Mouse (Mus musculus) heart, embryonic 15.5 days (tissue): ENCODE data around the gene Bicdl1. TPM values are rescaled to one million over a fixed set of nuclear protein-coding genes. Genes with fewer than 3 reads are reported as not detected.

ENCODE experiments used
- ATAC-seq: fragments of 200-750 bp; cut with Nextera tagmentation; replicated peaks from 2 replicates; pipeline ENCODE4 v1.8.0; 2017; ENCODE audit warnings: low read depth, moderate TSS enrichment; ENCODE audit not compliant: insufficient number of reproducible peaks, insufficient read depth, low FRiP score
- H3K27ac ChIP-seq: fragments of 300-500 bp; sonication (generic); 2 replicates; pipeline ENCODE4 v1.5.1; 2015; ENCODE audit warnings: mild to moderate bottlenecking, inconsistent platforms
- H3K27me3 ChIP-seq: fragments of 300-500 bp; sonication (generic); 2 replicates; pipeline ENCODE4 v1.6.1; 2015; ENCODE audit warnings: inconsistent platforms
- H3K36me3 ChIP-seq: fragments of 300-500 bp; sonication (generic); 2 replicates; pipeline ENCODE4 v1.6.1; 2015; ENCODE audit warnings: mild to moderate bottlenecking, inconsistent platforms
- H3K4me1 ChIP-seq: fragments of 300-500 bp; sonication (generic); replicated peaks from 2 replicates; pipeline ENCODE4 v1.6.1; 2015; ENCODE audit warnings: inconsistent platforms
- H3K4me2 ChIP-seq: fragments of 300-500 bp; sonication (generic); 2 replicates; pipeline ENCODE4 v1.6.1; 2015; ENCODE audit warnings: inconsistent platforms, mild to moderate bottlenecking, moderate library complexity
- H3K4me3 ChIP-seq: fragments of 300-500 bp; sonication (generic); 2 replicates; pipeline ENCODE4 v1.5.1; 2015; ENCODE audit warnings: mild to moderate bottlenecking, inconsistent platforms
- H3K9ac ChIP-seq: fragments of 300-500 bp; sonication (generic); 2 replicates; pipeline ENCODE4 v1.6.1; 2015; ENCODE audit warnings: mild to moderate bottlenecking, inconsistent platforms
- H3K9me3 ChIP-seq: fragments of 300-500 bp; sonication (generic); replicated peaks from 2 replicates; pipeline ENCODE4 v1.6.1; 2016; ENCODE audit warnings: inconsistent platforms
- WGBS: fragments of 180-500 bp; shearing (Covaris S2); methylation state at CpG from one replicate; pipeline ENCODE4 v1.1.7; 2015; ENCODE audit warnings: mixed read lengths; 5-methylcytosine and 5-hydroxymethylcytosine counted together
- polyA plus RNA-seq: library from polyadenylated mRNA; unstranded; fragments of >200 nt; fragmentation: Nextera tagmentation; extraction: Ambion mirVana; gene quantifications from 2 replicates; pipeline ENCODE4 v1.2.1, GENCODE M21; 2015

Gene Bicdl1
- polyA plus RNA-seq, 1 experiment from 2014 or later = 6.6 TPM

DNA sequence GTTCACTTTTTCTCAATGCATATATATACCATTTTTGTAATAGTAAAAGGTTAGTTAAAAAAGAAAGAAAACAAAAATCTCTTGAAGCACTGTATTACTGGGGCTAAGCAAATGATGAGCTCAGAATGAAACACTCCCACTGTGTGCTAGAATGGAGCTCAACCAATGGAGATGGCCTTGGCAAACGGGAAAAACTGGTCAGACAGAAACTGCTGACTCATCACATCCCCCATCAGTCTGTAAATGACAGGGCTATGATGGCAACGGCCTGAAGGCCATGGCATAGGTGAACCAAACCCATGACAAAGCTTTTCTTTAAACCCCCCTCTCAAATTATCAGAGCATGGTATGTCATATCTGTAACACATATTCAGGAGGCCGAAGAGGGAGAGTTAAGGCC is 29.4 kb downstream of the Bicdl1 start:
- H3K4me3 ChIP-seq = no peak overlapping the region
- no peaks in the 10 kb centered on the region for H3K36me3 ChIP-seq
- H3K4me1 ChIP-seq = no peaks in the 10 kb centered on the region
- H3K4me2 ChIP-seq = no peak overlapping the region
- no peak for ATAC-seq
- H3K9me3 ChIP-seq = no peaks in the 10 kb centered on the region
- H3K27me3 ChIP-seq = no peaks in the 10 kb centered on the region
- H3K9ac ChIP-seq = no peak overlapping the region
- no peak overlapping the region for H3K27ac ChIP-seq
- 63% methylated on average over 3 of the region's 3 CpGs for WGBS

- H3K27me3 ChIP-seq = no peaks in the 10 kb centered on the region
- no peaks in the 10 kb centered on the region for H3K4me1 ChIP-seq
- H3K9ac ChIP-seq = no peak overlapping the region
- no peak overlapping the region for H3K27ac ChIP-seq
- H3K9me3 ChIP-seq = no peaks in the 10 kb centered on the region
- WGBS = 78% methylated on average over 4 of the region's 4 CpGs
- no peak for ATAC-seq
- H3K4me3 ChIP-seq = no peak overlapping the region
- no peak overlapping the region for H3K4me2 ChIP-seq
- H3K36me3 ChIP-seq = no peaks in the 10 kb centered on the region
These were observed 30.2 kb downstream of the Bicdl1 start for GRCm38 (mm10) chr5:115701215-115701614.

DNA sequence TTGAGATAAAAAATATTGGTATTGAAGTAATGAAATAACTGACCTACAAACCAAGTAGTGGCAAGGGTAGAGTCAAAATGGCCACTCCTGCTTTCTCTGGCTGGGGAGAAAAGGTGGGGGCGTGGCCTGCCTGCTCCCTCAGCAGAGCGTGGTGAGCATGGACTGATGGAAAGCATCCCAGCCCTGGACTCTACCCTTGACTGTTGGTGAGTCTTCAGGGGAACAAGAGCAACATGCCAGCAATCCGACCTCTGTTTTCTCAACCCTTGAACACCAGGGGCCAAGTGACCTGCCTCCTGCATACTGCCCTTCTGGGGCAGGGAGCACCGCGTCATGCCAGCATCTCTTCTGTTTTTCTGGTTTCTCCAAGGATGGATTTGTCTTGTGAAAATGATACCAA is 34.6 kb downstream of the Bicdl1 start:
- no peak overlapping the region for H3K4me3 ChIP-seq
- H3K9me3 ChIP-seq = no peaks in the 10 kb centered on the region
- ATAC-seq = no peak

DNA sequence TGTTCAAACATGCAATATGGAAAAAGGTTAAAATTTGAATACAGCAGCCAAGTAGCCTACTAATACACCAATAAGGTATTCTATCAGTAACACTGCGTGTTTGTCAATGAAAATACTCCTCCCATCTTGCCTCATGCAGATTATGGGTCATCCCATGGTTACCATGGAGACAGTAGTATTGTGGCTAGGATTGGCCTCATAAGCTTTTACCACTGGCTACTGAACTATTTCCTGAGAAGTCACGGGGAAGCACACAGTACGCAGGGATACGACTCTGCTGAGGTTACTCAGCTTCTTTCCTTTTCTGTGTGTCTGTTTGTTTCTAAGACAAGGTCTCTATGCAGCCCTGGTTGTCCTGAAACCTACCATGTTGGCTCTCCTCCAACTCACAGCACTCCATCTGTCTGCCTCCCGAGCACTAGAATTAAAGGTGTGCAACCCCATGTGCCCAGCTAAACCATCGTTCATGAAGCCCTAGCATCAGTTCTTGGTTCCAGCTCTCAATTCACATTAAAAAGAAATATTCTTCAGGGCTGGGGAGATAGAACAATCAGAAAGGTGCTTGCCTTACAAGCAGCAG is 36.1 kb downstream of the Bicdl1 start:
- WGBS = 82% methylated on average over 6 of the region's 6 CpGs
- Histone ChIP-seq H3K27me3 (no peaks in the 10 kb centered on the region), H3K9me3 (no peaks in the 10 kb centered on the region), H3K4me1 (no peaks in the 10 kb centered on the region), H3K9ac (no peak overlapping the region), H3K4me2 (no peak overlapping the region), H3K36me3 (no peaks in the 10 kb centered on the region), H3K4me3 (no peak overlapping the region), H3K27ac (no peak overlapping the region)
- no peak for ATAC-seq

More for the DNA sequence above, 34.6 kb downstream of the Bicdl1 start:
- H3K4me1 ChIP-seq = no peaks in the 10 kb centered on the region
- no peaks in the 10 kb centered on the region for H3K27me3 ChIP-seq
- H3K9ac ChIP-seq = no peak overlapping the region
- H3K4me2 ChIP-seq = no peak overlapping the region
- 75% methylated on average over 5 of the region's 5 CpGs for WGBS
- H3K27ac ChIP-seq = no peak overlapping the region
- H3K36me3 ChIP-seq = no peaks in the 10 kb centered on the region

DNA sequence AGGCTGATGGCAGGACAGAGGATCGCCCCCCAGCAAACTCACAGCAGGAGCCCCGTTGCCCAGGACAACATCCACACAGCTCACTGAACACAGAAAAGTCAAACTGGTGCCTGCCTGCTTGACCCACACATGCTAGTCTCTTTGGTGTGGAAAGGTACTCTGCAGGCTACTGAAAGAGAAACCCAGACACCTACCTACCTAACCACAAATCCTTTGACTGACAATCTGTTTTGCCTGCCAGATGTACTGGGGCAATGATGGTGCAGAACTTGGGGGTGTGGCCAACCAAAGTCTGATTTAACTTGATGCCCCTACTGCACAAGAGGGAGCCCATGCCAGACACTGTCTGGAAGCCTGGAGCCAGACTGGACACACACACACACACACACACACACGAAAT is 38.1 kb downstream of the Bicdl1 start:
- H3K4me3 ChIP-seq = no peak overlapping the region
- 53% methylated on average over 3 of the region's 3 CpGs for WGBS
- H3K27ac ChIP-seq = no peak overlapping the region
- no peaks in the 10 kb centered on the region for H3K9me3 ChIP-seq
- no peaks in the 10 kb centered on the region for H3K4me1 ChIP-seq
- ATAC-seq = no peak
- H3K4me2 ChIP-seq = no peak overlapping the region
- no peaks in the 10 kb centered on the region for H3K27me3 ChIP-seq
- no peak overlapping the region for H3K9ac ChIP-seq
- H3K36me3 ChIP-seq = no peaks in the 10 kb centered on the region

DNA sequence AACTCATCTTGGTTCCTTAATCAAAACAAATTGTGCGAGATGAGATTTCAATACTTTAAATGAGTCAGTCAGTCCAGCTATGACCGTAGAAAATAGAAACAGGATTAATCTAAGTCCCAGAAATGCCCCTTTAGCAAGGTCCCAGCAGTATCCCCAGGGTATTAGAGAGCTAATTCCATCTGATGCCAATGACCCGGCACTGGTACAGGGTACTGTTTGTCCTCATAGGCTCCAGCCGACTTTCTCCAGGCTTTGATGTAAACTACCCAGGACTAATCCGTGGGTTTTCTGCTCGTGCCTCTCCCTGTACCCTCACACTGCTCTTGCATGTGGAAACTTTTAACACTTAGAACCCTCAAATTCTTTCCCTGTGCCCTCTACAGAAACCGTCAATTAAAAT is 44.7 kb downstream of the Bicdl1 start:
- 62% methylated on average over 7 of the region's 7 CpGs for WGBS
- Histone ChIP-seq H3K36me3 (no peaks in the 10 kb centered on the region), H3K9me3 (no peaks in the 10 kb centered on the region), H3K9ac (no peak overlapping the region), H3K27ac (no peak overlapping the region), H3K4me3 (no peak overlapping the region), H3K4me1 (no peaks in the 10 kb centered on the region), H3K4me2 (no peak overlapping the region), H3K27me3 (no peaks in the 10 kb centered on the region)
- ATAC-seq = no peak

GRCm38 (mm10) chr5:115685126-115685525 is 46.3 kb downstream of the Bicdl1 start:
- H3K9me3 ChIP-seq = no peaks in the 10 kb centered on the region
- no peak for ATAC-seq
- no peak overlapping the region for H3K4me3 ChIP-seq
- H3K27me3 ChIP-seq = no peaks in the 10 kb centered on the region
- no peaks in the 10 kb centered on the region for H3K36me3 ChIP-seq
- no peak overlapping the region for H3K27ac ChIP-seq
- no peak overlapping the region for H3K9ac ChIP-seq
- no peak overlapping the region for H3K4me2 ChIP-seq
- WGBS = 84% methylated on average over 10 of the region's 10 CpGs
- H3K4me1 ChIP-seq = no peaks in the 10 kb centered on the region

- H3K36me3 ChIP-seq = no peaks in the 10 kb centered on the region
- no peak for ATAC-seq
These were observed 59.6 kb downstream of the Bicdl1 start for GRCm38 (mm10) chr5:115671846-115672245.

GRCm38 (mm10) chr5:115670406-115670805 is 61.0 kb downstream of the Bicdl1 start:
- Histone ChIP-seq H3K4me1 (no peaks in the 10 kb centered on the region), H3K9me3 (no peaks in the 10 kb centered on the region), H3K4me2 (no peak overlapping the region), H3K4me3 (no peak overlapping the region), H3K36me3 (no peaks in the 10 kb centered on the region), H3K27me3 (peaks cover 2% of the 10 kb centered on the region; the same call in 1 of the 2 replicates), H3K27ac (no peak overlapping the region), H3K9ac (no peak overlapping the region)
- 37% methylated on average over 2 of the region's 2 CpGs for WGBS
- no peak for ATAC-seq

More at GRCm38 (mm10) chr5:115671846-115672245, 59.6 kb downstream of the Bicdl1 start:
- Histone ChIP-seq H3K9me3 (no peaks in the 10 kb centered on the region), H3K4me1 (no peaks in the 10 kb centered on the region), H3K27me3 (peaks cover 2% of the 10 kb centered on the region; the same call in 1 of the 2 replicates), H3K4me2 (no peak overlapping the region), H3K4me3 (no peak overlapping the region), H3K9ac (no peak overlapping the region), H3K27ac (no peak overlapping the region)
- 71% methylated on average over 8 of the region's 8 CpGs for WGBS

DNA sequence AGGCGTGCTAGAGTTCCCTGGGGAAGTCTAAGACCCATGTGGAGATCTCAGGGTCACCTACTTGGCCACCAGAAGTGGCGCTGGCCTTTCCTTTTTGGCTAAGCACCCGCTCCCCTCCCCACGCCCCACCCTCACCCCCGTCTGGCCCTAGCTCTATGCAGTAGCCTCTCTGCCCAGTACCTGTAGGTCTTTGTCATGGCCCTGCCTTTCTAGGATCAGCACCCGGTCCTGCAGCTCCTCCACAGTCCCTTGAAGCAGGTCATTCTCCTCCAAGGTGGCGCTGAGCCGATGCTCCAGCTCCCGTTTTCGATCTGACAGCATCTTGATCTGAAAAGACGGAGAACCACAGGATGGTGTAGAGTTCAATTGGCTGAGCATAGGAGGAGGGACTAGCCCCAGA is 61.4 kb downstream of the Bicdl1 start:
- WGBS = 85% methylated on average over 11 of the region's 11 CpGs
- Histone ChIP-seq H3K9me3 (no peaks in the 10 kb centered on the region), H3K36me3 (no peaks in the 10 kb centered on the region), H3K4me3 (no peak overlapping the region), H3K27ac (no peak overlapping the region), H3K4me2 (no peak overlapping the region), H3K9ac (no peak overlapping the region), H3K4me1 (no peaks in the 10 kb centered on the region), H3K27me3 (peaks cover 2% of the 10 kb centered on the region; the same call in 1 of the 2 replicates)
- no peak for ATAC-seq

DNA sequence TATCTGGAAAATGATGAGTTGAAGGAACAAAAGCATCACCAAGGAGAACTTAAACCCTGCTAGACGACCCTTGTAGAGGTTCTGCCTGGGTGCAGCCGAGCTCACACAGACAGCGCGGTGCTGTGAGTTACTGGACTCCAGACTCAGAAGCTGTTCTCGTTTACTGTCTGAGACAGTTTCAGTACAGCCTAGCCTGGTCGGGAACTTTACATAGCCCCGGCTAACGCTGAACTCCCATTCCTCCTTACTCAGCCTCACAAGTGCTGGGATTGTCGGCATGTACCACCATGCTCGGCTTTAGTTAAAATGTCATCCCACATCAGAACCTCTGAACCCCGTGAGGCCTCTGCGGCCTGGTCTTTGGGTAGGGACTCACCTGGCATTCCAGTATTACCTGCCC is 62.4 kb downstream of the Bicdl1 start:
- WGBS = 82% methylated on average over 12 of the region's 12 CpGs
- no peak for ATAC-seq
- H3K27ac ChIP-seq = no peak overlapping the region
- no peak overlapping the region for H3K4me2 ChIP-seq
- no peaks in the 10 kb centered on the region for H3K4me1 ChIP-seq
- no peaks in the 10 kb centered on the region for H3K36me3 ChIP-seq
- H3K4me3 ChIP-seq = no peak overlapping the region
- no peak overlapping the region for H3K9ac ChIP-seq
- H3K27me3 ChIP-seq = peaks cover 2% of the 10 kb centered on the region; the same call in 1 of the 2 replicates
- no peaks in the 10 kb centered on the region for H3K9me3 ChIP-seq

DNA sequence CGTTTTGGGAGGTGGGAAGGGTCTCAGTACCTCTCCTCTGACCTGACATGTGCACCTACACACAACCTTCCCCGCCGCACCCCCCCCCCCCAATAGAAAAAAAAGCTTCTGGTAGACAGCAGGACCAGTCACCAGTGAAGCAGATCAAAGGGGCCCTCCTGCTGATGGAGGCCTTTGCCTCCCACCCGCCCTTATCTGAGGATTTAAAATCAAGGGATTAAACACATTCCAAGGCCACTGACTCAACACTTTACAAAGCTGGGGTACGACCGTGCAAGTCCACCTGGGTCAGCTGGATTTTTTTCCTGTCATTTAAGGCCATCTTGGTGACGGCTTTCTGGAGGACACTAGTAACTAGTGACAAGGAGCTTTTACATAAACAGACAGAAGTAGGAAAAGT is 63.5 kb downstream of the Bicdl1 start:
- H3K4me3 ChIP-seq = no peak overlapping the region
- no peaks in the 10 kb centered on the region for H3K9me3 ChIP-seq
- peaks cover 6% of the 10 kb centered on the region for H3K27me3 ChIP-seq
- WGBS = 22% methylated on average over 7 of the region's 7 CpGs
- no peak overlapping the region for H3K27ac ChIP-seq
- no peaks in the 10 kb centered on the region for H3K36me3 ChIP-seq
- ATAC-seq = no peak
- H3K4me2 ChIP-seq = no peak overlapping the region
- H3K9ac ChIP-seq = no peak overlapping the region
- no peaks in the 10 kb centered on the region for H3K4me1 ChIP-seq
